Comparison of ENCODE assay signal across 19 mouse cellular contexts in genomic region chr2:71462066-71462465, GRCm38 (mm10). TPM values are rescaled to one million over a fixed set of nuclear protein-coding genes. Genes with fewer than 3 reads are reported as not detected.
A peak's percentile ranks its signal among the peaks of the same experiment; 100 is the strongest.
DNase-seq lines count a peak whose midpoint lies in the region; ATAC-seq and TF ChIP-seq lines count a peak whose summit lies in the region.
"Had no signal": no experiment of that assay in that cellular context is flagged by ENCODE, and none has a peak within 500 bp of the region (broad histone marks: within the 10 kb centered on the region; RNA-seq: fewer than 3 reads in every experiment).

No protein-coding gene starts in this region.

- ATAC-seq in forebrain, embryonic 15.5 days (replicated peaks): no peak
- peak; percentile 12; the same call in 1 of the 2 replicates for ATAC-seq in liver, embryonic 11.5 days (replicated peaks; ENCODE audit: low FRiP score)
- ATAC-seq in liver, embryonic 14.5 days (ENCODE audit: insufficient read depth): peak; percentile 5; the same call in 1 of the 2 replicates
- peak; percentile 9; the same call in 1 of the 2 replicates for ATAC-seq in megakaryocyte-erythroid progenitor cell, adult 5-6 weeks (replicated peaks; ENCODE audit: low FRiP score, low TSS enrichment, poor library complexity, severe bottlenecking)
- ATAC-seq: forebrain, embryonic 14.5 days had no signal

- TF ChIP-seq CTCF in liver, embryonic 14.5 days (IDR thresholded peaks at IDR 0.05; ENCODE audit: low read depth): no peak
- no peak for TF ChIP-seq CTCF in lung, adult 2 months (IDR thresholded peaks at IDR 0.05; ENCODE audit: insufficient read depth, low read length)

- DNase-seq in forebrain, embryonic 10.5 days (ENCODE audit: extremely low spot score, low spot score): no peak
- no peak for DNase-seq in liver, embryonic 11.5 days (ENCODE audit: low spot score)
- no peak for DNase-seq in liver
- no peak for DNase-seq in liver, embryonic 14.5 days (ENCODE audit: low read depth in 3 of 3, low spot score in 3 of 3)
- no peak for DNase-seq in lung, adult 2 months
- DNase-seq in right cerebral cortex, postnatal 25 days: no peak
- DNase-seq: adrenal gland, adult 2 months; adrenal gland, postnatal 25 days; cerebellum, adult 2 months; cerebellum, postnatal 14 days; embryo, embryonic 11 days; heart, adult 2 months had no signal

- TF ChIP-seq EP300 in liver, embryonic 14.5 days (IDR thresholded peaks at IDR 0.05; ENCODE audit: low read depth): no peak

- peaks cover 30% of the 10 kb centered on the region for H3K4me1 ChIP-seq in forebrain, embryonic 10.5 days
- no peaks in the 10 kb centered on the region; the same call in 1 of the 2 replicates for H3K4me1 ChIP-seq in forebrain, embryonic 15.5 days
- H3K4me1 ChIP-seq in liver, embryonic 11.5 days (replicated peaks; ENCODE audit: control insufficient read depth, insufficient read depth, low read length): peaks cover 30% of the 10 kb centered on the region
- H3K4me1 ChIP-seq in liver, embryonic 14.5 days (replicated peaks; ENCODE audit: control insufficient read depth in 2 of 2, insufficient read depth in 2 of 2, low read length in 1 of 2): peaks cover 49 to 55% of the 10 kb centered on the region in 2 experiments
- H3K4me1 ChIP-seq in lung, adult 2 months (ENCODE audit: control insufficient read depth, insufficient read depth, low read length): no peaks in the 10 kb centered on the region
- H3K4me1 ChIP-seq: embryonic facial prominence, embryonic 15.5 days; heart, embryonic 13.5 days had no signal

- H3K9ac ChIP-seq in forebrain, embryonic 15.5 days (replicated peaks): no peak overlapping the region
- H3K9ac ChIP-seq in liver, embryonic 11.5 days (ENCODE audit: low read depth, low read length): peak overlapping the region; percentile 57
- peak overlapping the region; percentile 61 for H3K9ac ChIP-seq in liver, embryonic 14.5 days (replicated peaks)
- H3K9ac ChIP-seq: embryonic facial prominence, embryonic 15.5 days; heart, embryonic 13.5 days; hindbrain, embryonic 15.5 days had no signal

- H3K4me3 ChIP-seq in forebrain, embryonic 10.5 days: no peak overlapping the region
- no peak overlapping the region for H3K4me3 ChIP-seq in forebrain, embryonic 15.5 days
- 0 out of 2 replicates have a peak overlapping the region, but pooled peaks have one; percentile 15 for H3K4me3 ChIP-seq in liver, embryonic 11.5 days (ENCODE audit: low read depth, low read length)
- peak overlapping the region; percentile 16 to 35; a peak in 3 of 4 replicates for H3K4me3 ChIP-seq in liver, embryonic 14.5 days (ENCODE audit: insufficient read depth in 1 of 2, low read depth in 2 of 2, low read length in 2 of 2)
- H3K4me3 ChIP-seq in lung, adult 2 months (replicated peaks; ENCODE audit: extremely low read depth, low read depth, low read length): no peak overlapping the region
- H3K4me3 ChIP-seq: embryonic facial prominence, embryonic 15.5 days; heart, adult 2 months; heart, embryonic 13.5 days; hindbrain, embryonic 10.5 days; hindbrain, embryonic 15.5 days had no signal

- H3K27me3 ChIP-seq in forebrain, embryonic 10.5 days (ENCODE audit: poor library complexity, severe bottlenecking): no peaks in the 10 kb centered on the region; the same call in 1 of the 2 replicates
- H3K27me3 ChIP-seq in forebrain, embryonic 15.5 days: no peaks in the 10 kb centered on the region
- no peaks in the 10 kb centered on the region for H3K27me3 ChIP-seq in liver, embryonic 11.5 days (replicated peaks; ENCODE audit: control insufficient read depth, insufficient read depth, low read length)
- H3K27me3 ChIP-seq in liver, embryonic 14.5 days (ENCODE audit: control insufficient read depth, insufficient read depth, low read length): no peaks in the 10 kb centered on the region
- H3K27me3 ChIP-seq: embryonic facial prominence, embryonic 15.5 days; heart, embryonic 13.5 days; hindbrain, embryonic 15.5 days had no signal

- H3K9me3 ChIP-seq in forebrain, embryonic 10.5 days: no peaks in the 10 kb centered on the region
- no peaks in the 10 kb centered on the region for H3K9me3 ChIP-seq in forebrain, embryonic 15.5 days
- H3K9me3 ChIP-seq in liver, embryonic 11.5 days (ENCODE audit: control insufficient read depth, low read length): no peaks in the 10 kb centered on the region
- H3K9me3 ChIP-seq in liver, embryonic 14.5 days (ENCODE audit: control insufficient read depth, low read length): no peaks in the 10 kb centered on the region
- H3K9me3 ChIP-seq: embryonic facial prominence, embryonic 15.5 days; heart, embryonic 13.5 days; hindbrain, embryonic 10.5 days; hindbrain, embryonic 15.5 days had no signal

- 85% methylated on average over 4 of the region's 4 CpGs for WGBS in forebrain, embryonic 10.5 days
- WGBS in forebrain, embryonic 15.5 days: 90% methylated on average over 4 of the region's 4 CpGs
- WGBS in liver, embryonic 11.5 days: 53% methylated on average over 4 of the region's 4 CpGs
- 44% methylated on average over 4 of the region's 4 CpGs for WGBS in liver, embryonic 14.5 days (ENCODE audit: insufficient replicate concordance)
- 83% methylated on average over 4 of the region's 4 CpGs for WGBS in lung, adult 2 months

- no peak for TF ChIP-seq POLR2A in lung, adult 2 months (IDR thresholded peaks at IDR 0.05; ENCODE audit: borderline replicate concordance, extremely low read depth, low read depth, low read length)

- H3K36me3 ChIP-seq in forebrain, embryonic 10.5 days (replicated peaks): no peaks in the 10 kb centered on the region
- H3K36me3 ChIP-seq in forebrain, embryonic 15.5 days: no peaks in the 10 kb centered on the region
- no peaks in the 10 kb centered on the region for H3K36me3 ChIP-seq in liver, embryonic 11.5 days (ENCODE audit: control insufficient read depth, insufficient read depth, low read length)
- H3K36me3 ChIP-seq in liver, embryonic 14.5 days (replicated peaks; ENCODE audit: control insufficient read depth, insufficient read depth, low read depth): no peaks in the 10 kb centered on the region
- H3K36me3 ChIP-seq: embryonic facial prominence, embryonic 15.5 days; heart, embryonic 13.5 days; hindbrain, embryonic 10.5 days; hindbrain, embryonic 15.5 days had no signal

- peak overlapping the region; percentile 21; the same call in 1 of the 2 replicates for H3K27ac ChIP-seq in forebrain, embryonic 10.5 days
- no peak overlapping the region for H3K27ac ChIP-seq in forebrain, embryonic 15.5 days (replicated peaks)
- H3K27ac ChIP-seq in liver, embryonic 11.5 days (ENCODE audit: low read depth, low read length): peak overlapping the region; percentile 87
- H3K27ac ChIP-seq in liver, embryonic 14.5 days: peak overlapping the region; percentile 92
- H3K27ac ChIP-seq: embryonic facial prominence, embryonic 15.5 days; heart, adult 2 months; heart, embryonic 13.5 days; hindbrain, embryonic 10.5 days; hindbrain, embryonic 15.5 days had no signal

- H3K4me2 ChIP-seq in forebrain, embryonic 15.5 days (replicated peaks): no peak overlapping the region
- H3K4me2 ChIP-seq in liver, embryonic 11.5 days: peak overlapping the region; percentile 60
- peak overlapping the region; percentile 70 for H3K4me2 ChIP-seq in liver, embryonic 14.5 days (ENCODE audit: low read depth)
- H3K4me2 ChIP-seq: embryonic facial prominence, embryonic 15.5 days; heart, embryonic 13.5 days; hindbrain, embryonic 15.5 days had no signal

RNA-seq across cellular contexts. Expression of gene Metap1d, which starts 9.0 kb away (rescaled TPM):
- 26.7 and 27.9 TPM in 2 replicates for polyA plus RNA-seq in forebrain, embryonic 10.5 days (2016; fragmentation: Nextera tagmentation; extraction: Ambion mirVana)
- 37.9 and 40.6 TPM in 2 replicates for polyA plus RNA-seq in forebrain, embryonic 15.5 days (2015; fragmentation: Nextera tagmentation; extraction: Ambion mirVana)
- polyA plus RNA-seq in liver, embryonic 11.5 days (2014; fragmentation: Nextera tagmentation; extraction: Ambion mirVana): 35.7 and 37.7 TPM in 2 replicates
- polyA plus RNA-seq in liver, embryonic 14.5 days (2012; rRNA removed): 20.8 and 29.9 TPM in 2 replicates
- 22.2 TPM in 2 replicates for polyA plus RNA-seq in liver, embryonic 14.5 days (2014; fragmentation: Nextera tagmentation; extraction: Ambion mirVana)
- total RNA-seq in megakaryocyte-erythroid progenitor cell, adult 5-6 weeks (2014; fragmentation: Nextera tagmentation): 62.5 and 96.1 TPM in 2 replicates
- total RNA-seq in megakaryocyte-erythroid progenitor cell, adult 5-6 weeks (2017): 18.1 and 47.5 TPM in 2 replicates
- polyA plus RNA-seq in lung, adult 2 months (2012; rRNA removed): 10.8 and 15.8 TPM in 2 replicates

Comparison
In these comparisons a context has a peak if more than half of its experiments do, and no peak if none do; other contexts are left out.
1. H3K4me3 ChIP-seq: peak in liver, embryonic 11.5 days (single experiment) and liver, embryonic 14.5 days (2 of 2); none in forebrain, embryonic 10.5 days (single experiment), forebrain, embryonic 15.5 days (single experiment) and lung, adult 2 months (single experiment).